Mouse (Mus musculus) liver, embryonic 15.5 days (tissue): ENCODE measurements around the gene Slc16a10. TPM values are rescaled to one million over a fixed set of nuclear protein-coding genes. Genes with fewer than 3 reads are reported as not detected.
A peak's percentile ranks its signal among the peaks of the same experiment; 100 is the strongest.
"Not testable (repeated sequence)": the region's sequence is repeated elsewhere in the genome, so short reads cannot be mapped to it uniquely, and the experiment has no call there.

ENCODE experiments used
- ATAC-seq: fragments of 200-750 bp; cut with Nextera tagmentation; 2 replicates; pipeline ENCODE4 v1.8.0; 2017; ENCODE audit warnings: moderate number of reproducible peaks, mild to moderate bottlenecking, moderate library complexity; ENCODE audit not compliant: insufficient read depth
- H3K27ac ChIP-seq: fragments of 300-500 bp; sonication (generic); replicated peaks from 2 replicates; pipeline ENCODE4 v1.5.1; 2015; ENCODE audit warnings: mild to moderate bottlenecking, inconsistent platforms
- H3K27me3 ChIP-seq: fragments of 300-500 bp; sonication (generic); 2 replicates; pipeline ENCODE4 v1.6.1; 2015; ENCODE audit warnings: mild to moderate bottlenecking, inconsistent platforms
- H3K36me3 ChIP-seq: fragments of 300-500 bp; sonication (generic); replicated peaks from 2 replicates; pipeline ENCODE4 v1.6.1; 2015; ENCODE audit warnings: moderate library complexity, mild to moderate bottlenecking, inconsistent platforms
- H3K4me1 ChIP-seq: fragments of 300-500 bp; sonication (generic); replicated peaks from 2 replicates; pipeline ENCODE4 v1.6.1; 2015; ENCODE audit warnings: inconsistent platforms
- H3K4me2 ChIP-seq: fragments of 300-500 bp; sonication (generic); 2 replicates; pipeline ENCODE4 v1.6.1; 2015; ENCODE audit warnings: moderate library complexity, mild to moderate bottlenecking, inconsistent platforms
- H3K4me3 ChIP-seq: fragments of 300-500 bp; sonication (generic); replicated peaks from 2 replicates; pipeline ENCODE4 v1.5.1; 2015; ENCODE audit warnings: mild to moderate bottlenecking, inconsistent platforms
- H3K9ac ChIP-seq: fragments of 300-500 bp; sonication (generic); 2 replicates; pipeline ENCODE4 v1.6.1; 2015; ENCODE audit warnings: moderate library complexity, mild to moderate bottlenecking, inconsistent platforms
- H3K9me3 ChIP-seq: fragments of 300-500 bp; sonication (generic); replicated peaks from 2 replicates; pipeline ENCODE4 v1.6.1; 2016; ENCODE audit warnings: inconsistent platforms
- WGBS: fragments of 180-500 bp; shearing (Covaris S2); methylation state at CpG from one replicate; pipeline ENCODE4 v1.1.7; 2015; ENCODE audit warnings: mixed read lengths; ENCODE audit not compliant: insufficient replicate concordance; 5-methylcytosine and 5-hydroxymethylcytosine counted together
- polyA plus RNA-seq: library from polyadenylated mRNA; unstranded; fragments of >200 nt; fragmentation: Nextera tagmentation; extraction: Ambion mirVana; gene quantifications from 2 replicates; pipeline ENCODE4 v1.2.1, GENCODE M21; 2015

Slc16a10 gene
- polyA plus RNA-seq, 1 experiment from 2014 or later, result 79.2 TPM

- H3K36me3 ChIP-seq, result no peaks in the 10 kb centered on the region
- H3K4me2 ChIP-seq, result peak overlapping the region; percentile 78
- peaks cover 40% of the 10 kb centered on the region for H3K27me3 ChIP-seq
- peak overlapping the region; percentile 57 for H3K4me3 ChIP-seq
- H3K4me1 ChIP-seq, result peaks cover 13% of the 10 kb centered on the region
- H3K9me3 ChIP-seq, result no peaks in the 10 kb centered on the region
- WGBS, result 61% methylated on average over 8 of the region's 8 CpGs
- no peak for ATAC-seq
- no peak overlapping the region for H3K9ac ChIP-seq
- H3K27ac ChIP-seq, result no peak overlapping the region
These were observed 116.5 kb downstream of the Slc16a10 start for GRCm38 (mm10) chr10:40025560-40025959.

- peak within 1 kb of the TSS; percentile 57 for H3K4me3 ChIP-seq
- H3K36me3 ChIP-seq, result no peaks in the 10 kb centered on the region
- H3K9ac ChIP-seq, result peak within 1 kb of the TSS; percentile 39
- WGBS, result 1% methylated on average over 46 of the region's 46 CpGs
- H3K4me1 ChIP-seq, result peaks cover 13% of the 10 kb centered on the region
- no peaks in the 10 kb centered on the region for H3K9me3 ChIP-seq
- peak within 1 kb of the TSS; percentile 48; the same call in 1 of the 2 replicates for H3K27ac ChIP-seq
- ATAC-seq, result peak; percentile 76
- peaks cover 44% of the 10 kb centered on the region for H3K27me3 ChIP-seq
- H3K4me2 ChIP-seq, result peak within 1 kb of the TSS; percentile 78
These were observed 117.3 kb downstream of the Slc16a10 start, which contains the start of gene Mfsd4b1 for GRCm38 (mm10) chr10:40024554-40025428. Mfsd4b1 (minus strand) TSS chr10:40025268.

- Histone ChIP-seq H3K9ac (no peak overlapping the region), H3K36me3 (no peaks in the 10 kb centered on the region), H3K27ac (no peak overlapping the region), H3K4me1 (peaks cover 11% of the 10 kb centered on the region), H3K4me3 (no peak overlapping the region), H3K4me2 (no peak overlapping the region), H3K27me3 (peaks cover 49% of the 10 kb centered on the region), H3K9me3 (no peaks in the 10 kb centered on the region)
- no peak for ATAC-seq
- 44% methylated on average over 2 of the region's 2 CpGs for WGBS
These were observed 121.7 kb downstream of the Slc16a10 start for GRCm38 (mm10) chr10:40020401-40020800.

GRCm38 (mm10) chr10:40019492-40019891, 122.6 kb downstream of the Slc16a10 start:
- no peaks in the 10 kb centered on the region for H3K9me3 ChIP-seq
- ATAC-seq, result no peak
- no peak overlapping the region for H3K9ac ChIP-seq
- H3K4me2 ChIP-seq, result no peak overlapping the region
- WGBS, result 50% methylated on average over 3 of the region's 3 CpGs
- H3K27ac ChIP-seq, result no peak overlapping the region
- no peaks in the 10 kb centered on the region for H3K36me3 ChIP-seq
- no peak overlapping the region for H3K4me3 ChIP-seq
- H3K27me3 ChIP-seq, result peaks cover 40% of the 10 kb centered on the region
- H3K4me1 ChIP-seq, result 0 out of 2 replicates have a peak, but pooled peaks cover 2% of the 10 kb centered on the region

GRCm38 (mm10) chr10:40018261-40018860, 123.7 kb downstream of the Slc16a10 start:
- Histone ChIP-seq H3K4me3 (no peak overlapping the region), H3K27ac (no peak overlapping the region), H3K9ac (no peak overlapping the region), H3K4me1 (no peaks in the 10 kb centered on the region), H3K9me3 (no peaks in the 10 kb centered on the region), H3K4me2 (no peak overlapping the region), H3K27me3 (peaks cover 30% of the 10 kb centered on the region), H3K36me3 (no peaks in the 10 kb centered on the region)
- WGBS, result 65% methylated on average over 5 of the region's 5 CpGs
- ATAC-seq, result no peak

- Histone ChIP-seq H3K27ac (no peak overlapping the region), H3K9ac (no peak overlapping the region), H3K36me3 (no peaks in the 10 kb centered on the region), H3K9me3 (no peaks in the 10 kb centered on the region), H3K4me1 (no peaks in the 10 kb centered on the region), H3K4me3 (no peak overlapping the region), H3K27me3 (no peaks in the 10 kb centered on the region), H3K4me2 (no peak overlapping the region)
- WGBS, result 59% methylated on average over 11 of the region's 11 CpGs
- no peak for ATAC-seq
These were observed 132.5 kb downstream of the Slc16a10 start for GRCm38 (mm10) chr10:40009591-40009990.

- WGBS, result 55% methylated on average over 4 of the region's 4 CpGs
These were observed 133.2 kb downstream of the Slc16a10 start for GRCm38 (mm10) chr10:40008847-40009246.

GRCm38 (mm10) chr10:40007953-40008352, 134.1 kb downstream of the Slc16a10 start:
- ATAC-seq, result no peak
- WGBS, result 64% methylated on average over 4 of the region's 4 CpGs
- Histone ChIP-seq H3K9me3 (no peaks in the 10 kb centered on the region), H3K4me1 (no peaks in the 10 kb centered on the region), H3K9ac (no peak overlapping the region), H3K4me3 (no peak overlapping the region), H3K27ac (no peak overlapping the region), H3K36me3 (no peaks in the 10 kb centered on the region), H3K27me3 (no peaks in the 10 kb centered on the region), H3K4me2 (no peak overlapping the region)

More at GRCm38 (mm10) chr10:40008847-40009246, 133.2 kb downstream of the Slc16a10 start:
- H3K36me3 ChIP-seq, ATAC-seq, H3K4me2 ChIP-seq, H3K9me3 ChIP-seq, H3K27ac ChIP-seq, H3K4me1 ChIP-seq, H3K27me3 ChIP-seq, H3K9ac ChIP-seq, H3K4me3 ChIP-seq: not testable (repeated sequence)

- no peak for ATAC-seq
These were observed 135.1 kb downstream of the Slc16a10 start for GRCm38 (mm10) chr10:40006963-40007362.

GRCm38 (mm10) chr10:40000746-40001145, 141.3 kb downstream of the Slc16a10 start:
- H3K27ac ChIP-seq, result no peak overlapping the region
- H3K27me3 ChIP-seq, result no peaks in the 10 kb centered on the region
- no peaks in the 10 kb centered on the region for H3K9me3 ChIP-seq
- no peaks in the 10 kb centered on the region for H3K36me3 ChIP-seq
- 71% methylated on average over 2 of the region's 2 CpGs for WGBS
- H3K4me2 ChIP-seq, result no peak overlapping the region
- H3K4me3 ChIP-seq, result no peak overlapping the region
- ATAC-seq, result no peak
- H3K9ac ChIP-seq, result no peak overlapping the region
- no peaks in the 10 kb centered on the region for H3K4me1 ChIP-seq

More at GRCm38 (mm10) chr10:40006963-40007362, 135.1 kb downstream of the Slc16a10 start:
- H3K4me1 ChIP-seq, result no peaks in the 10 kb centered on the region
- H3K27ac ChIP-seq, result no peak overlapping the region
- no peaks in the 10 kb centered on the region for H3K36me3 ChIP-seq
- 72% methylated on average over 10 of the region's 10 CpGs for WGBS
- no peaks in the 10 kb centered on the region for H3K9me3 ChIP-seq
- no peak overlapping the region for H3K4me3 ChIP-seq
- no peak overlapping the region for H3K9ac ChIP-seq
- no peak overlapping the region for H3K4me2 ChIP-seq
- H3K27me3 ChIP-seq, result no peaks in the 10 kb centered on the region

- H3K9ac ChIP-seq, result no peak overlapping the region
- no peak overlapping the region for H3K4me2 ChIP-seq
- no peaks in the 10 kb centered on the region for H3K36me3 ChIP-seq
- peaks cover 13% of the 10 kb centered on the region for H3K4me1 ChIP-seq
- no peak overlapping the region for H3K4me3 ChIP-seq
- H3K9me3 ChIP-seq, result no peaks in the 10 kb centered on the region
- H3K27me3 ChIP-seq, result no peaks in the 10 kb centered on the region
- WGBS, result 22% methylated on average over 4 of the region's 4 CpGs
- no peak overlapping the region for H3K27ac ChIP-seq
- ATAC-seq, result peak; percentile 66
These were observed 150.9 kb downstream of the Slc16a10 start for GRCm38 (mm10) chr10:39991155-39991554.
